22 mouse cellular contexts compared by ENCODE assay signal in genomic region chr10:84024901-84025300, GRCm38 (mm10).
A peak's percentile ranks its signal among the peaks of the same experiment; 100 is the strongest.
DNase-seq lines count a peak whose midpoint lies in the region; ATAC-seq and TF ChIP-seq lines count a peak whose summit lies in the region.
"Had no signal": no experiment of that assay in that cellular context is flagged by ENCODE, and none has a peak within 500 bp of the region (broad histone marks: within the 10 kb centered on the region; RNA-seq: fewer than 3 reads in every experiment).

No protein-coding gene starts in this region.

- no peak overlapping the region for H3K27ac ChIP-seq in forebrain, embryonic 14.5 days (ENCODE audit: low read depth, low read length)
- H3K27ac ChIP-seq in forebrain, embryonic 13.5 days: no peak overlapping the region
- H3K27ac ChIP-seq in kidney, adult 2 months (ENCODE audit: insufficient read depth, low read depth, low read length): peak overlapping the region; percentile 62; the same call in 1 of the 2 replicates
- H3K27ac ChIP-seq in kidney, embryonic 15.5 days: no peak overlapping the region
- 0 out of 2 replicates have a peak overlapping the region, but pooled peaks have one; percentile 14 for H3K27ac ChIP-seq in lung, embryonic 15.5 days
- H3K27ac ChIP-seq: embryonic facial prominence, embryonic 12.5 days; hindbrain, embryonic 15.5 days; intestine, embryonic 15.5 days; limb, embryonic 13.5 days; liver, embryonic 12.5 days; neural tube, embryonic 15.5 days had no signal

- H3K36me3 ChIP-seq in forebrain, embryonic 14.5 days (ENCODE audit: control insufficient read depth, insufficient read depth, low read length): no peaks in the 10 kb centered on the region
- H3K36me3 ChIP-seq in forebrain, embryonic 13.5 days (ENCODE audit: poor library complexity, severe bottlenecking): no peaks in the 10 kb centered on the region
- no peaks in the 10 kb centered on the region for H3K36me3 ChIP-seq in kidney, adult 2 months (ENCODE audit: control insufficient read depth, insufficient read depth, low read length)
- no peaks in the 10 kb centered on the region for H3K36me3 ChIP-seq in kidney, embryonic 15.5 days
- H3K36me3 ChIP-seq in lung, embryonic 15.5 days: no peaks in the 10 kb centered on the region
- H3K36me3 ChIP-seq: embryonic facial prominence, embryonic 12.5 days; heart, embryonic 10.5 days; hindbrain, embryonic 15.5 days; intestine, embryonic 15.5 days; limb, embryonic 13.5 days; liver, embryonic 12.5 days; neural tube, embryonic 15.5 days had no signal

- TF ChIP-seq POLR2A in kidney, adult 2 months (IDR thresholded peaks at IDR 0.05; ENCODE audit: low read depth, low read length): no peak

- H3K4me2 ChIP-seq in forebrain, embryonic 14.5 days (ENCODE audit: low read length): no peak overlapping the region
- no peak overlapping the region for H3K4me2 ChIP-seq in forebrain, embryonic 13.5 days
- no peak overlapping the region for H3K4me2 ChIP-seq in kidney, embryonic 15.5 days
- H3K4me2 ChIP-seq in lung, embryonic 15.5 days: no peak overlapping the region
- H3K4me2 ChIP-seq: embryonic facial prominence, embryonic 12.5 days; hindbrain, embryonic 15.5 days; intestine, embryonic 15.5 days; limb, embryonic 13.5 days; liver, embryonic 12.5 days; neural tube, embryonic 15.5 days had no signal

- no peak for ATAC-seq in forebrain, embryonic 14.5 days
- no peak for ATAC-seq in forebrain, embryonic 13.5 days
- ATAC-seq in kidney, embryonic 15.5 days (replicated peaks; ENCODE audit: low FRiP score): no peak
- no peak for ATAC-seq in lung, embryonic 15.5 days (ENCODE audit: borderline replicate concordance, extremely low read depth, low FRiP score, low TSS enrichment)
- ATAC-seq: intestine, embryonic 15.5 days; liver, embryonic 12.5 days had no signal

- no peak overlapping the region for H3K4me3 ChIP-seq in forebrain, embryonic 14.5 days (ENCODE audit: low read depth, low read length)
- no peak overlapping the region for H3K4me3 ChIP-seq in forebrain, embryonic 13.5 days
- no peak overlapping the region for H3K4me3 ChIP-seq in kidney, adult 2 months (ENCODE audit: insufficient read depth, low read depth, low read length)
- H3K4me3 ChIP-seq in kidney, embryonic 15.5 days (replicated peaks): no peak overlapping the region
- H3K4me3 ChIP-seq in lung, embryonic 15.5 days: no peak overlapping the region
- H3K4me3 ChIP-seq: embryonic facial prominence, embryonic 12.5 days; heart, embryonic 10.5 days; hindbrain, embryonic 15.5 days; intestine, embryonic 15.5 days; limb, embryonic 13.5 days; liver, embryonic 12.5 days; neural tube, embryonic 15.5 days had no signal

- no peak for TF ChIP-seq CTCF in kidney, adult 2 months (conservative IDR thresholded peaks at IDR 0.05; ENCODE audit: insufficient read depth, insufficient read length, low read depth, low read length)

- no peaks in the 10 kb centered on the region for H3K4me1 ChIP-seq in forebrain, embryonic 14.5 days (ENCODE audit: control insufficient read depth, insufficient read depth, low read length)
- 0 out of 2 replicates have a peak, but pooled peaks cover 5% of the 10 kb centered on the region for H3K4me1 ChIP-seq in forebrain, embryonic 13.5 days
- H3K4me1 ChIP-seq in kidney, adult 2 months (ENCODE audit: control insufficient read depth, insufficient read depth, low read length): peaks cover 3% of the 10 kb centered on the region; the same call in 1 of the 2 replicates
- peaks cover 24% of the 10 kb centered on the region for H3K4me1 ChIP-seq in kidney, embryonic 15.5 days
- H3K4me1 ChIP-seq in lung, embryonic 15.5 days: peaks cover 22% of the 10 kb centered on the region
- H3K4me1 ChIP-seq: intestine, embryonic 15.5 days; liver, embryonic 12.5 days had no signal

- no peaks in the 10 kb centered on the region for H3K27me3 ChIP-seq in forebrain, embryonic 14.5 days (replicated peaks; ENCODE audit: control insufficient read depth, insufficient read depth, low read length)
- no peaks in the 10 kb centered on the region for H3K27me3 ChIP-seq in forebrain, embryonic 13.5 days
- no peaks in the 10 kb centered on the region for H3K27me3 ChIP-seq in kidney, adult 2 months (replicated peaks; ENCODE audit: control insufficient read depth, insufficient read depth, low read length)
- H3K27me3 ChIP-seq in kidney, embryonic 15.5 days: no peaks in the 10 kb centered on the region
- H3K27me3 ChIP-seq in lung, embryonic 15.5 days: no peaks in the 10 kb centered on the region
- H3K27me3 ChIP-seq: embryonic facial prominence, embryonic 12.5 days; hindbrain, embryonic 15.5 days; intestine, embryonic 15.5 days; liver, embryonic 12.5 days; neural tube, embryonic 15.5 days had no signal

- H3K9ac ChIP-seq in forebrain, embryonic 14.5 days (ENCODE audit: low read length): no peak overlapping the region
- no peak overlapping the region for H3K9ac ChIP-seq in forebrain, embryonic 13.5 days
- no peak overlapping the region for H3K9ac ChIP-seq in kidney, embryonic 15.5 days
- no peak overlapping the region for H3K9ac ChIP-seq in lung, embryonic 15.5 days
- H3K9ac ChIP-seq: embryonic facial prominence, embryonic 12.5 days; hindbrain, embryonic 15.5 days; intestine, embryonic 15.5 days; limb, embryonic 13.5 days; liver, embryonic 12.5 days; neural tube, embryonic 15.5 days had no signal

- DNase-seq in forebrain, embryonic 14.5 days (ENCODE audit: low spot score): peak; percentile 10
- DNase-seq in kidney, adult 2 months: peak; percentile 69
- no peak for DNase-seq in lung, postnatal 14 days
- peak; percentile 17 for DNase-seq in brain, adult 2 months (ENCODE audit: low read depth, low spot score)
- DNase-seq in cerebellum, adult 11 months: no peak
- DNase-seq: cerebellum, adult 18-20 months; cerebellum, postnatal 14 days; gastrocnemius, postnatal 25 days; heart, postnatal 4 days; right cerebral cortex, adult 18-20 months; right cerebral cortex, postnatal 4 days; thymus, postnatal 14 days had no signal

- H3K9me3 ChIP-seq in forebrain, embryonic 14.5 days (replicated peaks; ENCODE audit: control insufficient read depth, low read length): no peaks in the 10 kb centered on the region
- peaks cover 10% of the 10 kb centered on the region; the same call in 1 of the 2 replicates for H3K9me3 ChIP-seq in forebrain, embryonic 13.5 days (replicated peaks)
- no peaks in the 10 kb centered on the region for H3K9me3 ChIP-seq in kidney, embryonic 15.5 days (replicated peaks)
- H3K9me3 ChIP-seq in lung, embryonic 15.5 days: no peaks in the 10 kb centered on the region
- H3K9me3 ChIP-seq: embryonic facial prominence, embryonic 12.5 days; heart, embryonic 10.5 days; hindbrain, embryonic 15.5 days; intestine, embryonic 15.5 days; neural tube, embryonic 15.5 days had no signal

- WGBS in forebrain, embryonic 14.5 days: 44% methylated on average over 8 of the region's 8 CpGs
- WGBS in forebrain, embryonic 13.5 days: 46% methylated on average over 8 of the region's 8 CpGs
- WGBS in kidney, adult 2 months: 53% methylated on average over 8 of the region's 8 CpGs
- WGBS in kidney, embryonic 15.5 days: 59% methylated on average over 8 of the region's 8 CpGs
- WGBS in lung, embryonic 15.5 days: 42% methylated on average over 8 of the region's 8 CpGs

Comparison
In these comparisons a context has a peak if more than half of its experiments do, and no peak if none do; other contexts are left out.
1. H3K27ac ChIP-seq: peak in kidney, adult 2 months (single experiment) and lung, embryonic 15.5 days (single experiment); none in forebrain, embryonic 14.5 days (single experiment), forebrain, embryonic 13.5 days (single experiment) and kidney, embryonic 15.5 days (single experiment).
2. DNase-seq: peak in forebrain, embryonic 14.5 days (single experiment), kidney, adult 2 months (single experiment) and brain, adult 2 months (single experiment); none in lung, postnatal 14 days (single experiment) and cerebellum, adult 11 months (single experiment).